In the genomic region with DNA sequence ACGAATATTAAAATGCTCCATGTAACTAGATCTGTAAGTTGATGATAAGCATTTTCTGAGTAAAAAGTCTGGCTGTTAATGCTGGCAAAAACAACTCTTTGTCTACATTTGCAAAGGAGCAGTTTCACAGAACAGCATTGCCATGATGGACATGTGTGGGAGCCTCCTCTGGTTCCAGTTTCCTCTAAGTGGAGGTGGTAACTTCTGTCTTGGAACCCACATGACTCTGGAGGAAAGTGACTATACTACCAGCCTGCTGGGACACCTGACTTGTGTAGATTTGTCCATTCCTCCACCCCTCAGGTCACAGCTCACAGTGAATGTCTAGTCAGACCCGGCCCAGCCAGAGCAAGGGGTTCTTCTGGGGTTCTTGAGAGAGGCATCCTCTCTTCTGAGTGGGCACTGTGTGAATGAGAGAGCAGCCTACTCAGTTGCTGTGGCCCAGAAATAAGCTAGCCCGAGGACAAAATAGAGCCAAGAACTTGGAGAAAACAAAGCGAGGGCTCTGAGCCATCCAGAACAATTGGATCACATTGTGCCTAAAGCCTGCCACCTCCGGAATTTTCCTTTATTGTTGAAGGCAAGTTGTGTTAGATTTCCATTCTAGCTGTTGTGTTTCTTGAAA, we compare ENCODE assay signal across 21 mouse cellular contexts.
DNase-seq lines count a peak whose midpoint lies in the region; ATAC-seq lines count a peak whose summit lies in the region.
"Had no signal": no experiment of that assay in that cellular context is flagged by ENCODE, and none has a peak within 500 bp of the region (broad histone marks: within the 10 kb centered on the region; RNA-seq: fewer than 3 reads in every experiment).

No protein-coding gene starts in this region.

- ATAC-seq in granulocyte monocyte progenitor cell, adult 5-6 weeks (replicated peaks; ENCODE audit: poor library complexity, severe bottlenecking) = no peak
- ATAC-seq: hindbrain, postnatal 0 days; intestine, embryonic 16.5 days; midbrain, embryonic 15.5 days; Patski had no signal

- DNase-seq in layer of hippocampus, adult 18-20 months (ENCODE audit: low spot score in 2 of 2) = peak; percentile 25 to 78
- no peak for DNase-seq in layer of hippocampus, postnatal 10 days (ENCODE audit: low spot score in 2 of 2)
- DNase-seq in right cerebral cortex, postnatal 25 days = peak; percentile 53
- DNase-seq in right cerebral cortex, postnatal 14 days = no peak
- DNase-seq in layer of hippocampus, postnatal 36 days = peak; percentile 21 to 31
- DNase-seq in telencephalon, adult 2 months (ENCODE audit: low read depth, low spot score) = peak; percentile 77
- no peak for DNase-seq in cerebellum, adult 11-12 months
- DNase-seq: B cell, adult 2 months; cerebellum, adult 2 months; cerebellum, postnatal 25 days; embryo, embryonic 11 days; gastrocnemius, postnatal 14 days; heart, postnatal 4 days; kidney, postnatal 25 days; liver; spleen, adult 18-20 months had no signal

Comparison
In these comparisons a context has a peak if more than half of its experiments do, and no peak if none do; other contexts are left out.
1. DNase-seq: peak in layer of hippocampus, adult 18-20 months (2 of 2), right cerebral cortex, postnatal 25 days (single experiment), layer of hippocampus, postnatal 36 days (2 of 2) and telencephalon, adult 2 months (single experiment); none in layer of hippocampus, postnatal 10 days (0 of 2), right cerebral cortex, postnatal 14 days (single experiment) and cerebellum, adult 11-12 months (single experiment).